Mouse (Mus musculus): ENCODE results near the gene Papln.

GRCm38 (mm10) chr12:83719431-83719830, 44.0 kb upstream of the Papln start:
- no peak for TF ChIP-seq CTCF (IDR thresholded peaks at IDR 0.05; ENCODE audit: low read depth, low read length)
- no peak for TF ChIP-seq POLR2A (IDR thresholded peaks at IDR 0.05; ENCODE audit: insufficient read depth, low read length)

Measured in ES-Bruce4 (cell line).